Mouse (Mus musculus): ENCODE data around the gene Zc3h12d.

DNA sequence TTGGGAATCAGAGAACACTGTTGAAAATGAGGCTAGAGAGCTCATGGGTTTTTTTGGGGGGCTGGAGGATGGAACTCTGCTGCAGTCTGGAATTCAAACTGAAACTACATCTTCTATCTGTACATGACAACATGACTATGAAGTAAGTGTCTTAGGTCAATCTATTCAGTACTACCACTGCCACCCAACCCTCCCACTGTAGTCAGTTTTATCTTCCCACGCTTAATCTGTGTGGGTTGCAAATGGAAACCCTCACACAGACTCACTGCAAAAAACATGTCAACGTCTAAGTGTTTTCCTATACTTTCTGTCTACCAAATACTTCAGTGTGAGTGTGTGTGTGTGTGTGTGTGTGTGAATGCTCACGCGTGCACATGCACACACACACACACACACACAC lies 10.9 kb downstream of the Zc3h12d start:
- no peak for TF ChIP-seq CTCF (conservative IDR thresholded peaks at IDR 0.05; ENCODE audit: low read length)
- TF ChIP-seq NANOG (IDR thresholded peaks at IDR 0.05; ENCODE audit: borderline replicate concordance, low read length) = no peak
- TF ChIP-seq POU5F1 (IDR thresholded peaks at IDR 0.05; ENCODE audit: borderline replicate concordance, low read length) = no peak
